Mouse (Mus musculus): ENCODE results near the gene Gys1. TPM values are rescaled to one million over a fixed set of nuclear protein-coding genes. Genes with fewer than 3 reads are reported as not detected.
"Not testable (repeated sequence)": the region's sequence is repeated elsewhere in the genome, so short reads cannot be mapped to it uniquely, and the experiment has no call there.

The Gys1 gene
- polyA plus RNA-seq, 1 experiment from 2014 or later, result 36.0 TPM

DNA sequence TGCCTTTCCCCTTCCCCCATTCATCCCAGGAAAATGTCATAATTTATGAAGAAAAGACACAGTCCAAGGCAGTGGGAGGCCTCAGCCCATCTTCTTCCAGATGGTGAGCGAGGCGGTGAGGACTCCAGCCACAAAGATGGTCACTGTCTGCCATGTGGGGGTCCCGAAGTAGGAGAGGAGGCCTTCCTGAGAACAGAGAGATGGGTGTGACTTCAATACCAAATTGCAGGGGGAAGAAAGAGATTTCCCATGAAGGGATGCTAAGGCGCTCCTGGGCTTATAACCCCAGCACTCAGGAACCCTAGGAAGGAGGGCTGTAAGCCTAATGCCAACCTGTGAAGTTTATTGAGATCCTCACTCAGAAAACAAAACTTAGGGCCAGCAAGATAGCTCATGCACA, 27.1 kb downstream of the Gys1 start:
- H3K4me3 ChIP-seq (ENCODE audit: low read depth, low read length), result no peak overlapping the region
- no peak for ATAC-seq (ENCODE audit: insufficient read depth)
- H3K27ac ChIP-seq (ENCODE audit: low read depth), result peak overlapping the region; percentile 21; the same call in 1 of the 2 replicates
- no peak for TF ChIP-seq CTCF (IDR thresholded peaks at IDR 0.05; ENCODE audit: low read depth)
- no peak overlapping the region for H3K9ac ChIP-seq
- peaks cover 62% of the 10 kb centered on the region for H3K36me3 ChIP-seq (ENCODE audit: insufficient read depth)
- peaks cover 23% of the 10 kb centered on the region for H3K4me1 ChIP-seq (ENCODE audit: insufficient read depth)
- no peaks in the 10 kb centered on the region for H3K27me3 ChIP-seq (ENCODE audit: insufficient read depth, low read length)
- WGBS, result 80% methylated on average over 4 of the region's 4 CpGs
- no peaks in the 10 kb centered on the region for H3K9me3 ChIP-seq (ENCODE audit: low read depth, low read length)
- DNase-seq, result no peak
- 0 out of 2 replicates have a peak overlapping the region, but pooled peaks have one; percentile 25 for H3K4me2 ChIP-seq

DNA sequence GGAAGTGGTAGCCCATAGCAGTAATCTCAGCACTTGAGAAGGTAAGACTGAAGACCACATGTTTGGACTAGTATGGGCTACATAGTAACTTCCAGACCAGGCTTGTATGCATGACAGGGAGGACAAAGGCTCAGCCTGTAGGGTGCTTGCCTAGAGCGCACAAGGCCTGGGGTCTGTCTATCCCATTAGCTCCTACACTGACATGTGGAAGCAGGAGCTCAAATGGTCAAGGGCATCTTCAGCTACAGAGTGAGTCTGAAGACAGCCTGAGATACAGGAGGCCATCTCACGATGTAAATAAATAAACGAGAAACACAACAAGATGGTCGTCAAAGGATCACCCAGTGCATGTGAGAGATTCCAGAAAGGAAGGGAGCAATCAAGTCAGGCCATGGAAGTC, 27.7 kb downstream of the Gys1 start:
- Histone ChIP-seq H3K9me3 (ENCODE audit: low read depth, low read length) (no peaks in the 10 kb centered on the region), H3K27ac (ENCODE audit: low read depth) (no peak overlapping the region), H3K27me3 (ENCODE audit: insufficient read depth, low read length) (no peaks in the 10 kb centered on the region), H3K9ac (no peak overlapping the region), H3K4me1 (ENCODE audit: insufficient read depth) (peaks cover 23% of the 10 kb centered on the region), H3K4me2 (no peak overlapping the region), H3K4me3 (ENCODE audit: low read depth, low read length) (no peak overlapping the region), H3K36me3 (ENCODE audit: insufficient read depth) (peaks cover 56% of the 10 kb centered on the region)
- WGBS, result 81% methylated on average over 4 of the region's 4 CpGs
- no peak for TF ChIP-seq CTCF (IDR thresholded peaks at IDR 0.05; ENCODE audit: low read depth)
- no peak for ATAC-seq (ENCODE audit: insufficient read depth)
- no peak for DNase-seq

DNA sequence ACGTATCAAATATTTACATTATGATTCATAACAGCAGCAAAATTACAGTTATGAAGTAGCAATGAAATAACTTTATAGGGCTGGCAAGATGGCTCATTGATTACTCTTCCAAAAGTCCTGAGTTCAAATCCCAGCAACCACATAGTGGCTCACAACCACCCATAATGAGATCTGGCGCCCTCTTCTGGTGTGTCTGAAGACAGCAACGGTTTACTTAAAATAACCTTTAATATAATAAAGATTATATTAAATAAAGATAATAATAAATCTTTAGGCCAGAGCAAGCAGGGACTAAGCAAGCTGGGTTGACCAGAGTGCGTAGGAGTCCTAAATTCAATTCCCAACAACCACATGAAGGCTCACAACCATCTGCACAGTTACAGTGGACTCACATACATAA, 28.2 kb downstream of the Gys1 start:
- H3K4me2 ChIP-seq; ATAC-seq (ENCODE audit: insufficient read depth); H3K4me3 ChIP-seq (ENCODE audit: low read depth, low read length); H3K27me3 ChIP-seq (ENCODE audit: insufficient read depth, low read length); H3K9ac ChIP-seq; H3K27ac ChIP-seq (ENCODE audit: low read depth); DNase-seq; H3K9me3 ChIP-seq (ENCODE audit: low read depth, low read length): not testable (repeated sequence)
- H3K36me3 ChIP-seq (ENCODE audit: insufficient read depth), result peaks cover 51% of the 10 kb centered on the region
- WGBS, result 71% methylated on average over 4 of the region's 4 CpGs
- H3K4me1 ChIP-seq (ENCODE audit: insufficient read depth), result peaks cover 18% of the 10 kb centered on the region

DNA sequence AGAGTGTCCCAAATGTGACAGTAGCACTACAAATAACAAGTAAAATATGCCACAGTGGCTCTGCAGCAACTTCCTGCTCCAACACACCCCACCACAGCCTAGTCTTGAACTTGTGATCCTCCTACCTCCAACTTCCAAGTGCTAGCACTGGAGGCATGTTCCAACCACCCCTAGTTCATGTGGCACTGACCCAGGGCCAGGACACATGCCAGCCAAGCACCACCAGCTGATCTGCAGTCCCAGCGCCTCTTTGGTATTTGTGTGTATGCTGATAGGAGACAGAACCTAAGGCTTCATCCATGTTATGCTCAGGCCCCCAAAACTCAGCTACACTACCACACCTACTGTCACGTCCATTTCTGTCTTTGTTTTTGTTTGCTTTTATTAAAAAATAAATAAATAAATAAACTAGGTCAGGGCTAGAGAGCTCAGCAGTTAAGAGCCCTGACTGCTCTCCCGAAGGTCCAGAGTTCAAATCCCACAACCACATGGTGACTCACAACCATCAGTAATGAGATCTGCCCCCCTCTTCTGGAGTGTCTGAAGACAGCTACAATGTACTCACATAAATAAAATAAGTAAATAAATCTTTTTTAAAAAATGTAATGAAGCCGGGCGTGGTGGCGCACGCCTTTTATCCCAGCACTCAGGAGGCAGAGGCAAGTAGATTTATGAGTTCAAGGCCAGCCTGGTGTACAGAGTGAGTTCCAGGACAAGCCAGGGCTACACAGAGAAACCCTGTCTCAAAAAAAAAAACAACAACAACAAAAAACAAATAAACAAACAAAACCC, 29.5 kb downstream of the Gys1 start:
- H3K9me3 ChIP-seq (ENCODE audit: low read depth, low read length), result no peaks in the 10 kb centered on the region

DNA sequence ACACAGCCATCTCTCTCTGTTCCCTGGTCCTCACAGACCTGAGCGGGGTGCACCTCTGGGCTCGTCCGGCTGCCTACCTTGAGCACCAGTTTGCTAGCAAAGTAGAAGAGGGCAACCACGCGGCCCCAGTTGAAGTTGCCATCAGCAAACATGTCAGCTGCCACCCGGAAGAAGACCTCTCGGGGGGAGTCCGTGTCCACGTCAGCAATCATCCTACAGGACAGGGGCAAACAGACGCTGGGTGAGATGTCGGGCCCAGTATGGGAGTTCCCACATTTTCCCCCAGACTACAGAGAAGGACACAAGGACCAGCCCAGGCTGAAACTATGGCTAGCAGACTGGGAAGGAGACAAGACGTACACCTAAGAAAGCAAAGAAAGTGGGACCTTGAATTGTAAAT, 30.5 kb downstream of the Gys1 start:
- Histone ChIP-seq H3K9ac (no peak overlapping the region), H3K4me2 (peak overlapping the region; percentile 94)
- WGBS, result 90% methylated on average over 12 of the region's 12 CpGs

More for the DNA sequence above, 29.5 kb downstream of the Gys1 start:
- Histone ChIP-seq H3K9ac (no peak overlapping the region), H3K27me3 (ENCODE audit: insufficient read depth, low read length) (no peaks in the 10 kb centered on the region), H3K4me1 (ENCODE audit: insufficient read depth) (peaks cover 12% of the 10 kb centered on the region), H3K27ac (ENCODE audit: low read depth) (no peak overlapping the region), H3K36me3 (ENCODE audit: insufficient read depth) (peaks cover 43% of the 10 kb centered on the region), H3K4me2 (no peak overlapping the region), H3K4me3 (ENCODE audit: low read depth, low read length) (no peak overlapping the region)
- DNase-seq (no peak), ATAC-seq (ENCODE audit: insufficient read depth) (no peak)
- WGBS, result 90% methylated on average over 7 of the region's 7 CpGs
- TF ChIP-seq CTCF (IDR thresholded peaks at IDR 0.05; ENCODE audit: low read depth), result no peak

DNA sequence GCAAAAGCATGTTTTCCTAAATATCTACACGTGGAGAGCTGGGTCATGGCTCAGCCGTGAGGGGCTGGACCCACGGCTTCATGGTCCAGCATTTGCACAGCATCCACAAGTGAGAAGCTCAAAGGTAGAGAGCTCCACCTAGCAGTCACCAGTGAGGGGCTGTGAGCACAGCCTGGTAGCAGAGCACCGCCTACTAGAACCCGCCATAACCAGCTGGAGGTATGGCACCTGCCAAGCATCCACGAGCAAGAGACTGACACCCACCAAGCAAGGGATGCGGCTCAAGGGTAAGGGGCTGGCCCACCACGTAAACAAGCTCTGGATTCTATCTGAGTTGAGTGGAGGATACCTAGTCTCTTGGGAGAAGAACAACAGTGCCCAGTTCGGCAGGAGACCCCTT, 30.9 kb downstream of the Gys1 start:
- ATAC-seq (ENCODE audit: insufficient read depth) (no peak), DNase-seq (no peak)
- peaks cover 6% of the 10 kb centered on the region for H3K4me1 ChIP-seq (ENCODE audit: insufficient read depth)
- WGBS, result 73% methylated on average over 9 of the region's 9 CpGs
- no peak overlapping the region for H3K27ac ChIP-seq (ENCODE audit: low read depth)
- H3K4me3 ChIP-seq (ENCODE audit: low read depth, low read length), result peak overlapping the region; percentile 87
- H3K4me2 ChIP-seq, result peak overlapping the region; percentile 94
- no peak for TF ChIP-seq CTCF (IDR thresholded peaks at IDR 0.05; ENCODE audit: low read depth)
- H3K27me3 ChIP-seq (ENCODE audit: insufficient read depth, low read length), result no peaks in the 10 kb centered on the region
- no peaks in the 10 kb centered on the region for H3K9me3 ChIP-seq (ENCODE audit: low read depth, low read length)
- H3K36me3 ChIP-seq (ENCODE audit: insufficient read depth), result peaks cover 43% of the 10 kb centered on the region
- H3K9ac ChIP-seq, result peak overlapping the region; percentile 80

More for the DNA sequence above, 30.5 kb downstream of the Gys1 start:
- TF ChIP-seq CTCF (IDR thresholded peaks at IDR 0.05; ENCODE audit: low read depth), result no peak
- ATAC-seq (ENCODE audit: insufficient read depth), result no peak
- DNase-seq, result no peak
- H3K4me1 ChIP-seq (ENCODE audit: insufficient read depth), result peaks cover 10% of the 10 kb centered on the region
- H3K27me3 ChIP-seq (ENCODE audit: insufficient read depth, low read length), result no peaks in the 10 kb centered on the region
- no peak overlapping the region for H3K27ac ChIP-seq (ENCODE audit: low read depth)
- no peaks in the 10 kb centered on the region for H3K9me3 ChIP-seq (ENCODE audit: low read depth, low read length)
- H3K4me3 ChIP-seq (ENCODE audit: low read depth, low read length), result peak overlapping the region; percentile 87; the same call in 1 of the 2 replicates
- peaks cover 43% of the 10 kb centered on the region for H3K36me3 ChIP-seq (ENCODE audit: insufficient read depth)

DNA sequence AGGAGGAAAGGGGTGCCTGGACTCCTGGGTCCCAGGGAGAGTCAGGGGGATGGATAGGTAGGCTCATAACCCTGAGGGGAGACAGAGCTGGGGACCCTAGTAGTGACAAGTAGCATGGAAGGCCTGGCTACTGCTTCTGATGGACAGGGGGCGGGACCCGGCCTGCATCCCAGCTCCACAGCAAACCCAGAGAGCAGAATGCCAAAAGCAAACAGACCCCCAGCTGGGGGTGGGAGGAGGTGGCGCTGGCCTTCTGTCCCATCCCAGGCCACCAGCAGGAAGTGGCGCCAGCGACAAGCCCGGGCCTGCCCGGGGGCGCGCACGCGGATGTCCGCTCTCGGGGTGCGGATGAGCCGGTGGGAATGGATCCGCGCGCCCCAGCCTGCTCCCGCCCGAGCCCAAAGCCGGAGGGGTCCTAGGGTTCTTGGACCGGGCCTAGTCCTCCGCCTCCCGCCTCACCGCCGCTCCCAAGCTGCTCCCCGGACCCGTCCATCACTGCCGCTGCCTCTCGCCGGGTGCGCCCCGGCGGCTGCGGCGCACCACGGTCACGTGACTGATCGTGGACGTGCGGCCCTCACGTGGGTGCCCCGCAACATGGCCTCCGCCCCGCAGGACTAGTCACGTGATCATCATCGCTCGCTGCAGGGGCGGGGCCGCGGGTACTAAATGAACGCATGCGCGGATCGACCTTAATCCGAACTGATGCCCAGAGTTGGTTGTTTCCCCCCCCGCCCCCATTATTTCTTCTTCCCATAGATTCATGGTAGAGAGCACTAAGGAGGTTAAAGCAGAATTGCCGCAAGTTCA, 31.8 kb downstream of the Gys1 start, which contains the start of gene Bax:
Bax (minus strand) TSS at position 616 of the 807 bp plus-strand sequence.
- Histone ChIP-seq H3K9ac (peak within 1 kb of the TSS; percentile 80), H3K27ac (ENCODE audit: low read depth) (peak within 1 kb of the TSS; percentile 40), H3K4me3 (ENCODE audit: low read depth, low read length) (peak within 1 kb of the TSS; percentile 87), H3K27me3 (ENCODE audit: insufficient read depth, low read length) (no peaks in the 10 kb centered on the region), H3K36me3 (ENCODE audit: insufficient read depth) (peaks cover 41% of the 10 kb centered on the region), H3K4me2 (peak within 1 kb of the TSS; percentile 94), H3K4me1 (ENCODE audit: insufficient read depth) (no peaks in the 10 kb centered on the region), H3K9me3 (ENCODE audit: low read depth, low read length) (no peaks in the 10 kb centered on the region)
- ATAC-seq (ENCODE audit: insufficient read depth) (peak; percentile 75), DNase-seq (peak; percentile 100)
- under 1% methylated on average over 58 of the region's 58 CpGs for WGBS
- TF ChIP-seq CTCF (IDR thresholded peaks at IDR 0.05; ENCODE audit: low read depth), result 0 out of 2 replicates have a peak, but pooled peaks have one; percentile 5

Data from lung, embryonic 14.5 days (tissue).